Mouse (Mus musculus) cerebellum, postnatal 25 days (tissue): ENCODE results near the gene Fam19a2.

Experiments
- DNase-seq, 2 experiments: peaks; one replicate each; pipeline ENCODE4 v3.0.0; 2021; ENCODE audit warnings: mixed read lengths in 2 of 2

Fam19a2 gene

GRCm38 (mm10) chr10:123572342-123573070 is 308.7 kb downstream of the Fam19a2 start:
- DNase-seq, result no peak

GRCm38 (mm10) chr10:123577823-123578222 is 314.0 kb downstream of the Fam19a2 start:
- DNase-seq, result no peak

GRCm38 (mm10) chr10:123579012-123579411 is 315.2 kb downstream of the Fam19a2 start:
- no peak for DNase-seq

GRCm38 (mm10) chr10:123595043-123595442 is 331.2 kb downstream of the Fam19a2 start:
- no peak for DNase-seq

- no peak for DNase-seq
Measured at GRCm38 (mm10) chr10:123597059-123597458, 333.3 kb downstream of the Fam19a2 start.

GRCm38 (mm10) chr10:123605671-123606070 is 341.9 kb downstream of the Fam19a2 start:
- peak; percentile 4 to 12 for DNase-seq

- DNase-seq, result no peak
Measured at GRCm38 (mm10) chr10:123626691-123627090, 362.9 kb downstream of the Fam19a2 start.

- DNase-seq, result no peak
Measured at GRCm38 (mm10) chr10:123629248-123629744, 365.5 kb downstream of the Fam19a2 start.

- no peak for DNase-seq
Measured at GRCm38 (mm10) chr10:123632029-123632428, 368.2 kb downstream of the Fam19a2 start.

- no peak for DNase-seq
Measured at GRCm38 (mm10) chr10:123636655-123637054, 372.9 kb downstream of the Fam19a2 start.

GRCm38 (mm10) chr10:123637496-123637895 is 373.7 kb downstream of the Fam19a2 start:
- DNase-seq, result no peak

GRCm38 (mm10) chr10:123645568-123645967 is 381.8 kb downstream of the Fam19a2 start:
- DNase-seq, result no peak

GRCm38 (mm10) chr10:123671208-123671607 is 407.4 kb downstream of the Fam19a2 start:
- DNase-seq, result no peak

- DNase-seq, result no peak
Measured at GRCm38 (mm10) chr10:123678284-123678864, 414.6 kb downstream of the Fam19a2 start.

- no peak for DNase-seq
Measured at GRCm38 (mm10) chr10:123682718-123683255, 419.0 kb downstream of the Fam19a2 start.

GRCm38 (mm10) chr10:123692186-123692925 is 428.6 kb downstream of the Fam19a2 start:
- DNase-seq, result no peak

- DNase-seq, result no peak
Measured at GRCm38 (mm10) chr10:123692926-123693224, 429.1 kb downstream of the Fam19a2 start.

- DNase-seq, result no peak
Measured at GRCm38 (mm10) chr10:123702595-123702994, 438.8 kb downstream of the Fam19a2 start.

- no peak for DNase-seq
Measured at GRCm38 (mm10) chr10:123707026-123707425, 443.2 kb downstream of the Fam19a2 start.

GRCm38 (mm10) chr10:123710738-123711137 is 446.9 kb downstream of the Fam19a2 start:
- DNase-seq, result no peak

- DNase-seq, result no peak
Measured at GRCm38 (mm10) chr10:123721952-123722460, 458.2 kb downstream of the Fam19a2 start.

GRCm38 (mm10) chr10:123723641-123724040 is 459.8 kb downstream of the Fam19a2 start:
- DNase-seq, result no peak

GRCm38 (mm10) chr10:123748317-123748716 is 484.5 kb downstream of the Fam19a2 start:
- no peak for DNase-seq
